Mouse (Mus musculus): Measurements from ENCODE around the gene Mettl23. TPM values are rescaled to one million over a fixed set of nuclear protein-coding genes. Genes with fewer than 3 reads are reported as not detected.

Gene Mettl23
- polyA plus RNA-seq, 2 experiments = 17.5 to 37.1 TPM

- Histone ChIP-seq H3K4me1 (replicated peaks; ENCODE audit: control insufficient read depth in 2 of 2, insufficient read depth in 2 of 2, low read length in 1 of 2) (peaks cover 5 to 10% of the 10 kb centered on the region in 2 experiments), H3K36me3 (replicated peaks; ENCODE audit: control insufficient read depth, insufficient read depth, low read depth) (peaks cover 62% of the 10 kb centered on the region), H3K9ac (replicated peaks) (no peak overlapping the region), H3K9me3 (ENCODE audit: control insufficient read depth, low read length) (no peaks in the 10 kb centered on the region), H3K27ac (no peak overlapping the region), H3K4me3 (ENCODE audit: insufficient read depth in 1 of 2, low read depth in 2 of 2, low read length in 2 of 2) (no peak overlapping the region), H3K4me2 (ENCODE audit: low read depth) (no peak overlapping the region), H3K27me3 (ENCODE audit: control insufficient read depth, insufficient read depth, low read length) (no peaks in the 10 kb centered on the region)
- TF ChIP-seq CTCF (IDR thresholded peaks at IDR 0.05; ENCODE audit: low read depth) (no peak), EP300 (IDR thresholded peaks at IDR 0.05; ENCODE audit: low read depth) (no peak)
- DNase-seq (ENCODE audit: low read depth in 3 of 3, low spot score in 3 of 3) (no peak), ATAC-seq (ENCODE audit: insufficient read depth) (no peak)
- WGBS (ENCODE audit: insufficient replicate concordance) = 82% methylated on average over 4 of the region's 4 CpGs
Observed at GRCm38 (mm10) chr11:116836283-116836682, 6.8 kb upstream of the Mettl23 start.

- H3K4me2 ChIP-seq (ENCODE audit: low read depth) = no peak overlapping the region
- ATAC-seq (ENCODE audit: insufficient read depth) (no peak), DNase-seq (ENCODE audit: low read depth in 3 of 3, low spot score in 3 of 3) (no peak)
- 86% methylated on average over 10 of the region's 10 CpGs for whole genome bisulfite sequencing (ENCODE audit: insufficient replicate concordance)
- peak; percentile 23; the same call in 1 of the 2 replicates for TF ChIP-seq CTCF (IDR thresholded peaks at IDR 0.05; ENCODE audit: low read depth)
- TF ChIP-seq EP300 (IDR thresholded peaks at IDR 0.05; ENCODE audit: low read depth) = no peak
- H3K9me3 ChIP-seq (ENCODE audit: control insufficient read depth, low read length) = no peaks in the 10 kb centered on the region
- H3K36me3 ChIP-seq (replicated peaks; ENCODE audit: control insufficient read depth, insufficient read depth, low read depth) = peaks cover 64% of the 10 kb centered on the region
- no peak overlapping the region for H3K4me3 ChIP-seq (ENCODE audit: insufficient read depth in 1 of 2, low read depth in 2 of 2, low read length in 2 of 2)
- H3K4me1 ChIP-seq (replicated peaks; ENCODE audit: control insufficient read depth in 2 of 2, insufficient read depth in 2 of 2, low read length in 1 of 2) = peaks cover 7 to 12% of the 10 kb centered on the region in 2 experiments
- no peak overlapping the region for H3K27ac ChIP-seq
- no peak overlapping the region for H3K9ac ChIP-seq (replicated peaks)
- no peaks in the 10 kb centered on the region for H3K27me3 ChIP-seq (ENCODE audit: control insufficient read depth, insufficient read depth, low read length)
Observed at GRCm38 (mm10) chr11:116837441-116837840, 5.6 kb upstream of the Mettl23 start.

DNA sequence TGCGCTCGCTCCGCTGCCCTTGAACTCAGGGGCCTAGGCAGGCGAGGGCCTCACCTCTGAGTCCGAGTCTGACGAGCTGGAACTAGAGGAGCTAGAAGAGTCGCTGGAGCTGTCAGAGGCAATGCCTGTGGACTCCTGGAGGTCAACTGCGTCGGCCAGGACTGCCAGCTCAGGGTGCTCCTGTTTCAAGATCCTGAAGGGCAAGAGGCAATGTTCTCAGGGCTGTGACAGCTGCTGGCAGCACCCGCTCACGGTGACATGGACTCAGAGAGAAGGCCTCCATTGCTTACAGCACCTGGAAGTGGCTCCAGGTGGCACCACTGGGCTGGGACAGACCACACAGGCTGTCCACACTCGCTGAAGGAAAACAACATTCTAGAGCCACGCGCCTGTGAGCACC lies 4.1 kb upstream of the Mettl23 start:
- no peak for ATAC-seq (ENCODE audit: insufficient read depth)
- Histone ChIP-seq H3K9me3 (ENCODE audit: control insufficient read depth, low read length) (no peaks in the 10 kb centered on the region), H3K4me1 (replicated peaks; ENCODE audit: control insufficient read depth in 2 of 2, insufficient read depth in 2 of 2, low read length in 1 of 2) (peaks cover 7 to 12% of the 10 kb centered on the region in 2 experiments), H3K36me3 (replicated peaks; ENCODE audit: control insufficient read depth, insufficient read depth, low read depth) (peaks cover 61% of the 10 kb centered on the region), H3K27ac (no peak overlapping the region), H3K4me3 (ENCODE audit: insufficient read depth in 1 of 2, low read depth in 2 of 2, low read length in 2 of 2) (no peak overlapping the region), H3K4me2 (ENCODE audit: low read depth) (no peak overlapping the region), H3K9ac (replicated peaks) (no peak overlapping the region), H3K27me3 (ENCODE audit: control insufficient read depth, insufficient read depth, low read length) (no peaks in the 10 kb centered on the region)
- WGBS (ENCODE audit: insufficient replicate concordance) = 86% methylated on average over 14 of the region's 14 CpGs
- DNase-seq (ENCODE audit: low read depth in 3 of 3, low spot score in 3 of 3) = no peak
- TF ChIP-seq CTCF (IDR thresholded peaks at IDR 0.05; ENCODE audit: low read depth) (no peak), EP300 (IDR thresholded peaks at IDR 0.05; ENCODE audit: low read depth) (no peak)

DNA sequence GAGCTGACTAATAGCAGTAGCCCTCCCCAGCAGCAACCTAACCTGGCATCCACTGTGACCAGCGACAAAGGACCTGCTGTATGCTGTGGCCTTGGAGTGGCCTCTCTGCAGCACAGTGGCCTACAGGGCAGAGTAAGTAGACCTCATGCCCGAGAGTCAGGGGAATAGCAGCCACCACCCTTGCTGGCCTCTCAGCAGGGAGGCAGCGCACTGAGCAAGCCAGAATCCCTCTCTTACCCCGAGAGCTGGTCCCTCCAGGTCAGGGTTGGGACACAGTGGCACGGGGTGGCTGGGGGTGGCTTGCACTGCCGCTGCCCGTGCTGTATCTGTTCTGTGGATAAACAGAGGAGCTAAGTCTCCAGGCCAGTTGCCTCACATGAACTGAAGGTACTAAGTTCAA lies 3.5 kb upstream of the Mettl23 start:
- 72% methylated on average over 7 of the region's 7 CpGs for WGBS (ENCODE audit: insufficient replicate concordance)
- no peak for ATAC-seq (ENCODE audit: insufficient read depth)
- Histone ChIP-seq H3K4me2 (ENCODE audit: low read depth) (no peak overlapping the region), H3K4me3 (ENCODE audit: insufficient read depth in 1 of 2, low read depth in 2 of 2, low read length in 2 of 2) (no peak overlapping the region), H3K27ac (no peak overlapping the region), H3K36me3 (replicated peaks; ENCODE audit: control insufficient read depth, insufficient read depth, low read depth) (peaks cover 56% of the 10 kb centered on the region), H3K4me1 (replicated peaks; ENCODE audit: control insufficient read depth in 2 of 2, insufficient read depth in 2 of 2, low read length in 1 of 2) (peaks cover 7 to 15% of the 10 kb centered on the region in 2 experiments), H3K9me3 (ENCODE audit: control insufficient read depth, low read length) (no peaks in the 10 kb centered on the region), H3K27me3 (ENCODE audit: control insufficient read depth, insufficient read depth, low read length) (no peaks in the 10 kb centered on the region), H3K9ac (replicated peaks) (no peak overlapping the region)
- no peak for DNase-seq (ENCODE audit: low read depth in 3 of 3, low spot score in 3 of 3)
- TF ChIP-seq CTCF (IDR thresholded peaks at IDR 0.05; ENCODE audit: low read depth) = no peak
- no peak for TF ChIP-seq EP300 (IDR thresholded peaks at IDR 0.05; ENCODE audit: low read depth)

DNA sequence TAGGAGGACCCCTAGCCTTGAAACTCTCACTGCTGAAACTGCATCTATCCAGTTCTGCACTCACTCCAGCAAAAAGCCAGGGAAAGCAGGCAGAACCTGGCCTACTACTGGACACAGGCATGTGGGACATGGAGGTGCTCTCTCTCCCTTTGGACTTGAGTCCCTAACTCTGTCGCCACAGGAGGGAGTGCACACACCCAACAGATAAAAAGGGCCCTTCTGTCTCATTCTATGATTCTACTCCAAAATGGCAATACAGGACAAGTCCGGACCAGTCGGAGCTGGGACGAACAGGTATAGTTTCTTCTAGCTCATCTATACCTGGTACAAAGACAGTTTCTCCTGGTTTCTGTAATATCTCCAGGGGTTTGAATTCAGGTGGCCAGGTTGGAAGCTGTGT lies 2.3 kb upstream of the Mettl23 start:
- Histone ChIP-seq H3K9me3 (ENCODE audit: control insufficient read depth, low read length) (no peaks in the 10 kb centered on the region), H3K27ac (no peak overlapping the region), H3K36me3 (replicated peaks; ENCODE audit: control insufficient read depth, insufficient read depth, low read depth) (peaks cover 53% of the 10 kb centered on the region), H3K27me3 (ENCODE audit: control insufficient read depth, insufficient read depth, low read length) (no peaks in the 10 kb centered on the region), H3K9ac (replicated peaks) (no peak overlapping the region), H3K4me3 (ENCODE audit: insufficient read depth in 1 of 2, low read depth in 2 of 2, low read length in 2 of 2) (peak overlapping the region; percentile 41 to 93; a peak in 3 of 4 replicates), H3K4me1 (replicated peaks; ENCODE audit: control insufficient read depth in 2 of 2, insufficient read depth in 2 of 2, low read length in 1 of 2) (peaks cover 7 to 15% of the 10 kb centered on the region in 2 experiments), H3K4me2 (ENCODE audit: low read depth) (peak overlapping the region; percentile 99)
- ATAC-seq (ENCODE audit: insufficient read depth) (no peak), DNase-seq (ENCODE audit: low read depth in 3 of 3, low spot score in 3 of 3) (no peak)
- 71% methylated on average over 4 of the region's 4 CpGs for WGBS (ENCODE audit: insufficient replicate concordance)
- TF ChIP-seq CTCF (IDR thresholded peaks at IDR 0.05; ENCODE audit: low read depth) (0 out of 2 replicates have a peak, but pooled peaks have one; percentile 17), EP300 (IDR thresholded peaks at IDR 0.05; ENCODE audit: low read depth) (no peak)

Data from liver, embryonic 14.5 days (tissue).